Mouse (Mus musculus) liver, embryonic 16.5 days (tissue): ENCODE data around the gene Gmds. TPM values are rescaled to one million over a fixed set of nuclear protein-coding genes. Genes with fewer than 3 reads are reported as not detected.

ENCODE experiments used
- ATAC-seq: fragments of 200-750 bp; cut with Nextera tagmentation; 2 replicates; pipeline ENCODE4 v1.8.0; 2017; ENCODE audit warnings: low read depth, mild to moderate bottlenecking, moderate number of reproducible peaks, moderate library complexity
- H3K27ac ChIP-seq: fragments of 300-500 bp; sonication (generic); 2 replicates; pipeline ENCODE4 v1.5.1; 2014; ENCODE audit warnings: mild to moderate bottlenecking, low read length
- H3K27me3 ChIP-seq: fragments of 300-500 bp; sonication (generic); 2 replicates; pipeline ENCODE4 v1.6.1; 2014; ENCODE audit warnings: low read depth, low read length, mixed read lengths; ENCODE audit not compliant: control insufficient read depth, insufficient read depth
- H3K36me3 ChIP-seq: fragments of 300-500 bp; sonication (generic); 2 replicates; pipeline ENCODE4 v1.6.1; 2014; ENCODE audit warnings: mild to moderate bottlenecking; ENCODE audit not compliant: control insufficient read depth, insufficient read depth
- H3K4me1 ChIP-seq: fragments of 300-500 bp; sonication (generic); 2 replicates; pipeline ENCODE4 v1.6.1; 2014; ENCODE audit warnings: low read depth, low read length, mixed read lengths; ENCODE audit not compliant: control insufficient read depth
- H3K4me2 ChIP-seq: fragments of 300-500 bp; sonication (generic); 2 replicates; pipeline ENCODE4 v1.6.1; 2014; ENCODE audit warnings: low read depth, low read length, mixed read lengths
- H3K4me3 ChIP-seq: fragments of 300-500 bp; sonication (generic); 2 replicates; pipeline ENCODE4 v1.5.1; 2014; ENCODE audit warnings: low read depth, mild to moderate bottlenecking, low read length
- H3K9ac ChIP-seq: fragments of 300-500 bp; sonication (generic); 2 replicates; pipeline ENCODE4 v1.6.1; 2014; ENCODE audit warnings: low read depth, low read length
- H3K9me3 ChIP-seq: fragments of 300-500 bp; sonication (generic); replicated peaks from 2 replicates; pipeline ENCODE4 v1.6.1; 2016; ENCODE audit warnings: low read length; ENCODE audit not compliant: control insufficient read depth
- WGBS: fragments of 180-500 bp; shearing (Covaris S2); extraction: QIAGEN DNeasy Blood & Tissue Kit; methylation state at CpG from one replicate; pipeline ENCODE4 v1.1.7; 2014; ENCODE audit not compliant: insufficient replicate concordance; 5-methylcytosine and 5-hydroxymethylcytosine counted together
- polyA plus RNA-seq: library from polyadenylated mRNA; unstranded; fragments of >200 nt; fragmentation: Nextera tagmentation; extraction: Ambion mirVana; gene quantifications from 2 replicates; pipeline ENCODE4 v1.2.1, GENCODE M21; 2015

The Gmds gene
- polyA plus RNA-seq, 1 experiment from 2014 or later = 6.8 TPM

GRCm38 (mm10) chr13:32337735-32338512, 616 bp downstream of the Gmds start:
- Histone ChIP-seq H3K27me3 (no peaks in the 10 kb centered on the region), H3K4me1 (peaks cover 8% of the 10 kb centered on the region), H3K9ac (peak overlapping the region; percentile 74), H3K36me3 (no peaks in the 10 kb centered on the region), H3K27ac (no peak overlapping the region), H3K4me2 (peak overlapping the region; percentile 93), H3K9me3 (no peaks in the 10 kb centered on the region), H3K4me3 (peak overlapping the region; percentile 74)
- peak; percentile 40 for ATAC-seq
- 4% methylated on average over 32 of the region's 32 CpGs for WGBS

- 54% methylated on average over 4 of the region's 4 CpGs for WGBS
- no peak overlapping the region for H3K4me2 ChIP-seq
- no peaks in the 10 kb centered on the region for H3K36me3 ChIP-seq
- no peaks in the 10 kb centered on the region for H3K27me3 ChIP-seq
- ATAC-seq = no peak
- H3K4me1 ChIP-seq = no peaks in the 10 kb centered on the region
- H3K9ac ChIP-seq = no peak overlapping the region
- no peak overlapping the region for H3K4me3 ChIP-seq
- H3K27ac ChIP-seq = no peak overlapping the region
- H3K9me3 ChIP-seq = no peaks in the 10 kb centered on the region
Measured at GRCm38 (mm10) chr13:32318309-32318708, 20.2 kb downstream of the Gmds start.

DNA sequence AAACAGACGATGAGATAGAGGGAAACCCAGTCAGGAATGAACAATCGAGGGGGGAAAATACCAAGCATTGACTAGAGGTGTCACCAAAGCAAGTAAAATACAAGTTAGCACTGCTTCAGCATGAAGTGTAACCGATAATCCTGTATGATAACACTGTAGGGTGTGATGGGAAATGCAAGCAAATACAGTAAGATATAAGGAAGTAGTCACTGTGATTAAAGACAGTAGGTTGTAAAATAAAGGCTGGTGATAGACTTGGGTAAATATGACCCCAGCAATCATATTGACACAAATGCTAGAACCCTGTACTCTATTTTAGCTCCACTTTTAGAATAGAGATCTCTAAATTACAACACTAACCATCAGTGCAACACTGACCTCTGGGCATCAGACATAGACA, 21.2 kb downstream of the Gmds start:
- H3K4me2 ChIP-seq = no peak overlapping the region
- H3K4me3 ChIP-seq = no peak overlapping the region
- no peak overlapping the region for H3K9ac ChIP-seq
- no peaks in the 10 kb centered on the region for H3K27me3 ChIP-seq
- no peak overlapping the region for H3K27ac ChIP-seq
- no peaks in the 10 kb centered on the region for H3K4me1 ChIP-seq
- no peaks in the 10 kb centered on the region for H3K9me3 ChIP-seq
- 62% methylated on average over 3 of the region's 3 CpGs for WGBS
- H3K36me3 ChIP-seq = no peaks in the 10 kb centered on the region
- no peak for ATAC-seq

GRCm38 (mm10) chr13:32312663-32313062, 25.9 kb downstream of the Gmds start:
- H3K36me3 ChIP-seq = no peaks in the 10 kb centered on the region
- 43% methylated on average over 3 of the region's 3 CpGs for WGBS
- no peak overlapping the region for H3K4me2 ChIP-seq
- no peaks in the 10 kb centered on the region for H3K27me3 ChIP-seq
- H3K27ac ChIP-seq = no peak overlapping the region
- ATAC-seq = peak; percentile 21; the same call in 1 of the 2 replicates
- H3K4me3 ChIP-seq = no peak overlapping the region
- no peaks in the 10 kb centered on the region for H3K9me3 ChIP-seq
- H3K4me1 ChIP-seq = no peaks in the 10 kb centered on the region
- no peak overlapping the region for H3K9ac ChIP-seq

- no peak overlapping the region for H3K9ac ChIP-seq
- H3K9me3 ChIP-seq = no peaks in the 10 kb centered on the region
- 82% methylated on average over 2 of the region's 2 CpGs for WGBS
- no peak overlapping the region for H3K4me2 ChIP-seq
- H3K27ac ChIP-seq = no peak overlapping the region
- H3K27me3 ChIP-seq = no peaks in the 10 kb centered on the region
- no peak for ATAC-seq
- H3K4me3 ChIP-seq = no peak overlapping the region
- no peaks in the 10 kb centered on the region for H3K4me1 ChIP-seq
- H3K36me3 ChIP-seq = no peaks in the 10 kb centered on the region
Measured at GRCm38 (mm10) chr13:32311476-32311875, 27.1 kb downstream of the Gmds start.

GRCm38 (mm10) chr13:32298456-32298855, 40.1 kb downstream of the Gmds start:
- no peak overlapping the region for H3K4me3 ChIP-seq
- no peak for ATAC-seq
- H3K9me3 ChIP-seq = no peaks in the 10 kb centered on the region
- 36% methylated on average over 1 of the region's 1 CpGs for WGBS
- no peak overlapping the region for H3K27ac ChIP-seq
- H3K36me3 ChIP-seq = no peaks in the 10 kb centered on the region
- H3K4me2 ChIP-seq = no peak overlapping the region
- H3K27me3 ChIP-seq = no peaks in the 10 kb centered on the region
- H3K4me1 ChIP-seq = no peaks in the 10 kb centered on the region
- H3K9ac ChIP-seq = no peak overlapping the region

DNA sequence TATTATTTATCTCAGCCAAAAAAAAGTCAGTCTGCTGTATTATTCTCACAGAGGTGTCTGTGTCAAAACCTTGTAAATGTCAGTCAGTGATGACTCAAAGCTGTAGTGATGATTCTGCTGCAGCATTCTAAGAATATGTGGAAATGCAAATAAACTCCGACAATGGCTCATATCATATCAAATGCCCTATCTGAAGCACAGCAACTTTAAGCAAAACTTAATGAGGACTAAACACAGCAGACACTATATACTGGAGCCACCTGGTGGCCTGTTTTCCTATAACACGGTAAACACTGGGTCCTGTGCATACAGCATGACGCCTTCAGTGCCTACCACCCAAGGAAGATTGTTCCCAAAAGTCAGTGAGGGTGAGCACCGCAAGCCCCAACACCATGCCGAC, 41.1 kb downstream of the Gmds start:
- ATAC-seq = no peak
- Histone ChIP-seq H3K4me2 (no peak overlapping the region), H3K36me3 (no peaks in the 10 kb centered on the region), H3K27me3 (no peaks in the 10 kb centered on the region), H3K4me1 (no peaks in the 10 kb centered on the region), H3K4me3 (no peak overlapping the region), H3K27ac (no peak overlapping the region), H3K9me3 (no peaks in the 10 kb centered on the region), H3K9ac (no peak overlapping the region)
- WGBS = 36% methylated on average over 5 of the region's 5 CpGs

- no peaks in the 10 kb centered on the region for H3K4me1 ChIP-seq
- no peak overlapping the region for H3K4me3 ChIP-seq
- no peaks in the 10 kb centered on the region for H3K9me3 ChIP-seq
- ATAC-seq = no peak
- H3K27ac ChIP-seq = no peak overlapping the region
- H3K36me3 ChIP-seq = no peaks in the 10 kb centered on the region
- no peaks in the 10 kb centered on the region for H3K27me3 ChIP-seq
- 58% methylated on average over 3 of the region's 3 CpGs for WGBS
- H3K4me2 ChIP-seq = no peak overlapping the region
- no peak overlapping the region for H3K9ac ChIP-seq
Measured at GRCm38 (mm10) chr13:32294416-32295195, 43.9 kb downstream of the Gmds start.

DNA sequence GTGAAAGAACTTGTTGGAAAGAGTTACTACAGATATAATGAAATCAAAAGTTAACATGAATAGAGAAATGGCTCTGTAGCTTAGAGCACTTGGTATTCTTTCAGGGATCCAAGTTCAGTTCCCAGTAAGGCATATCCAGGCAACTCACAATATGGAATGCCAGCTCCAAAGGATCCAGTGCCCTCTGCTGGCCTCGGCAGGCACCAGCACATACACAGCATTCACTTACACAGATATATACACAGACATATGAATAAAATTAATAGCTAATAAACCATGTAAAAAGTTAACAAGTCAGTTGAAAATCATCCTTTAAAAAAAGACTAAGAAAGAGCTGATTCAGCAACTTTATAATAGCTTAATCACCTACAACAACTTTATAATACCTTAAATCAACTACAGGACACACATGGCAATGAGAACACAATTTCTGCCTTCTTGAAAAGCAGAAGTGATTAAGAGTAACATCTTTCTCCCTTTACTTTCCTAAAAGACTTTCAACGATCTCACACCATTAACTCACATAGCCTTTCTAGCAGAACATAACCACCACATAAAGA, 65.5 kb downstream of the Gmds start:
- Histone ChIP-seq H3K9me3 (no peaks in the 10 kb centered on the region), H3K4me1 (no peaks in the 10 kb centered on the region), H3K4me3 (no peak overlapping the region), H3K9ac (no peak overlapping the region), H3K27ac (no peak overlapping the region), H3K4me2 (no peak overlapping the region), H3K27me3 (no peaks in the 10 kb centered on the region), H3K36me3 (no peaks in the 10 kb centered on the region)
- no peak for ATAC-seq
- WGBS = 70% methylated on average over 2 of the region's 2 CpGs
